24 mouse cellular contexts compared by ENCODE assay signal in the genomic region with DNA sequence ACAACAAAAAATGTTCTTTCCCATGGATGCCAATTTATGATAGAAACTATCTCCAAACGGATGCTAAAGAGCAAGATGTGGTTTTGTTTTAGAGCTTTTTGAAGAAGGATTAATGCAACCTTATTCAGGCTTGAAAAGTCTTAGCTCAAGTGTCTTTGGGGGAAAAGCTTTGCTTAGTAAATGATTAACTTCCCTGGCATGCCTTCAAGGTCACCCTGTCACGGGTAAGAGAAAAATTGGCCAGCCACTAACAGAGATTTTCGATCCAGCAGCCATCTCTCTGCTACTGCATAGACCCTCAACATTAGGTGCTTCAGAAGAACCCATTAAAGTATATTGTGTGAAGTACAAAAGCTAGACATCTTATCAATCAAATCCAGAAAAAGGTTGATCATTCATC. TPM values are rescaled to one million over a fixed set of nuclear protein-coding genes. Genes with fewer than 3 reads are reported as not detected.
A peak's percentile ranks its signal among the peaks of the same experiment; 100 is the strongest.
DNase-seq lines count a peak whose midpoint lies in the region; ATAC-seq and TF ChIP-seq lines count a peak whose summit lies in the region.
"Had no signal": no experiment of that assay in that cellular context is flagged by ENCODE, and none has a peak within 500 bp of the region (broad histone marks: within the 10 kb centered on the region; RNA-seq: fewer than 3 reads in every experiment).

No protein-coding gene starts in this region.

- no peaks in the 10 kb centered on the region for H3K9me3 ChIP-seq in kidney, embryonic 16.5 days (ENCODE audit: low read length)
- H3K9me3 ChIP-seq in kidney, postnatal 0 days (replicated peaks; ENCODE audit: low read length): no peaks in the 10 kb centered on the region
- no peaks in the 10 kb centered on the region for H3K9me3 ChIP-seq in hindbrain, embryonic 13.5 days
- H3K9me3 ChIP-seq: forebrain, embryonic 13.5 days; heart, embryonic 10.5 days; heart, embryonic 15.5 days; midbrain, embryonic 10.5 days; midbrain, embryonic 15.5 days; neural tube, embryonic 15.5 days had no signal

- no peaks in the 10 kb centered on the region for H3K27me3 ChIP-seq in kidney, adult 2 months (replicated peaks; ENCODE audit: control insufficient read depth, insufficient read depth, low read length)
- H3K27me3 ChIP-seq in kidney, embryonic 16.5 days (ENCODE audit: insufficient read depth, low read length): peaks cover 16% of the 10 kb centered on the region; the same call in 1 of the 2 replicates
- no peaks in the 10 kb centered on the region for H3K27me3 ChIP-seq in kidney, postnatal 0 days (ENCODE audit: insufficient read depth, low read length)
- H3K27me3 ChIP-seq in hindbrain, embryonic 13.5 days: peaks cover 30% of the 10 kb centered on the region; the same call in 1 of the 2 replicates
- H3K27me3 ChIP-seq: CH12.LX; heart, embryonic 15.5 days had no signal

- no peak for TF ChIP-seq CTCF in kidney, adult 2 months (conservative IDR thresholded peaks at IDR 0.05; ENCODE audit: insufficient read depth, insufficient read length, low read depth, low read length)
- TF ChIP-seq CTCF in kidney, postnatal 0 days (IDR thresholded peaks at IDR 0.05; ENCODE audit: low read depth): no peak

- DNase-seq in adrenal gland, adult (ENCODE audit: inconsistent age in 2 of 2, low spot score in 1 of 2): peak; percentile 13 to 64
- no peak for DNase-seq in adrenal gland, postnatal 4 days (ENCODE audit: low spot score in 2 of 2)
- peak; percentile 72 for DNase-seq in kidney, adult 2 months
- DNase-seq in adrenal gland, postnatal 25 days: peak; percentile 12
- DNase-seq in kidney, postnatal 0 days (ENCODE audit: low spot score): peak; percentile 5
- no peak for DNase-seq in cerebellum, adult 11-12 months
- DNase-seq: cerebellum, adult 9-10 months; cerebellum, postnatal 36 days; gastrocnemius, postnatal 14 days; spleen, adult 18-20 months; thymus, postnatal 25 days had no signal

- TF ChIP-seq POLR2A in kidney, adult 2 months (IDR thresholded peaks at IDR 0.05; ENCODE audit: low read depth, low read length): no peak

- H3K27ac ChIP-seq in kidney, adult 2 months (ENCODE audit: insufficient read depth, low read depth, low read length): peak overlapping the region; percentile 90
- H3K27ac ChIP-seq in kidney, embryonic 16.5 days (ENCODE audit: low read length): no peak overlapping the region
- no peak overlapping the region for H3K27ac ChIP-seq in kidney, postnatal 0 days
- H3K27ac ChIP-seq in hindbrain, embryonic 13.5 days: no peak overlapping the region
- H3K27ac ChIP-seq: forebrain, embryonic 13.5 days; heart, embryonic 10.5 days; heart, embryonic 15.5 days; hindbrain, embryonic 14.5 days; midbrain, embryonic 10.5 days; midbrain, embryonic 15.5 days; neural tube, embryonic 15.5 days had no signal

- H3K4me3 ChIP-seq in kidney, adult 2 months (ENCODE audit: insufficient read depth, low read depth, low read length): no peak overlapping the region
- no peak overlapping the region for H3K4me3 ChIP-seq in kidney, embryonic 16.5 days (ENCODE audit: low read length)
- H3K4me3 ChIP-seq in kidney, postnatal 0 days (replicated peaks; ENCODE audit: low read depth, low read length): no peak overlapping the region
- H3K4me3 ChIP-seq in hindbrain, embryonic 13.5 days: no peak overlapping the region
- H3K4me3 ChIP-seq: forebrain, embryonic 13.5 days; heart, embryonic 10.5 days; heart, embryonic 15.5 days; midbrain, embryonic 10.5 days; midbrain, embryonic 15.5 days; neural tube, embryonic 15.5 days had no signal

- ATAC-seq in kidney, embryonic 16.5 days (ENCODE audit: low FRiP score, low TSS enrichment): no peak
- no peak for ATAC-seq in kidney, postnatal 0 days (replicated peaks; ENCODE audit: low FRiP score, low read depth)
- no peak for ATAC-seq in hindbrain, embryonic 13.5 days (ENCODE audit: low FRiP score)
- ATAC-seq: activated CD4-positive, CD25-positive, alpha-beta regulatory T cell, adult 4 months; forebrain, embryonic 13.5 days; lung, postnatal 0 days; midbrain, embryonic 15.5 days had no signal

- H3K9ac ChIP-seq in kidney, embryonic 16.5 days (replicated peaks; ENCODE audit: low read length): no peak overlapping the region
- H3K9ac ChIP-seq in kidney, postnatal 0 days (ENCODE audit: low read depth, low read length): no peak overlapping the region
- no peak overlapping the region for H3K9ac ChIP-seq in hindbrain, embryonic 13.5 days
- H3K9ac ChIP-seq: forebrain, embryonic 13.5 days; heart, embryonic 15.5 days; hindbrain, embryonic 14.5 days; midbrain, embryonic 15.5 days; neural tube, embryonic 15.5 days had no signal

- H3K36me3 ChIP-seq in kidney, adult 2 months (ENCODE audit: control insufficient read depth, insufficient read depth, low read length): no peaks in the 10 kb centered on the region
- no peaks in the 10 kb centered on the region for H3K36me3 ChIP-seq in kidney, embryonic 16.5 days (ENCODE audit: insufficient read depth, low read length)
- H3K36me3 ChIP-seq in kidney, postnatal 0 days (ENCODE audit: insufficient read depth, low read length): no peaks in the 10 kb centered on the region
- no peaks in the 10 kb centered on the region for H3K36me3 ChIP-seq in hindbrain, embryonic 13.5 days
- H3K36me3 ChIP-seq: heart, embryonic 10.5 days; heart, embryonic 15.5 days; midbrain, embryonic 10.5 days; midbrain, embryonic 15.5 days; neural tube, embryonic 15.5 days had no signal

- whole genome bisulfite sequencing in kidney, adult 2 months: 27% methylated on average over 3 of the region's 3 CpGs
- 45% methylated on average over 3 of the region's 3 CpGs for WGBS in kidney, embryonic 16.5 days
- 44% methylated on average over 3 of the region's 3 CpGs for WGBS in kidney, postnatal 0 days
- 56% methylated on average over 3 of the region's 3 CpGs for WGBS in hindbrain, embryonic 13.5 days

- no peaks in the 10 kb centered on the region; the same call in 1 of the 2 replicates for H3K4me1 ChIP-seq in kidney, adult 2 months (ENCODE audit: control insufficient read depth, insufficient read depth, low read length)
- H3K4me1 ChIP-seq in kidney, embryonic 16.5 days (ENCODE audit: insufficient read depth, low read length): no peaks in the 10 kb centered on the region
- H3K4me1 ChIP-seq in kidney, postnatal 0 days (replicated peaks; ENCODE audit: insufficient read depth, low read length): no peaks in the 10 kb centered on the region
- H3K4me1 ChIP-seq in hindbrain, embryonic 13.5 days (replicated peaks): no peaks in the 10 kb centered on the region
- H3K4me1 ChIP-seq: forebrain, embryonic 13.5 days; heart, embryonic 10.5 days; heart, embryonic 15.5 days; midbrain, embryonic 10.5 days; midbrain, embryonic 15.5 days; neural tube, embryonic 15.5 days had no signal

- no peak overlapping the region for H3K4me2 ChIP-seq in kidney, embryonic 16.5 days (replicated peaks; ENCODE audit: low read depth, low read length)
- H3K4me2 ChIP-seq in kidney, postnatal 0 days (ENCODE audit: low read length): no peak overlapping the region
- no peak overlapping the region for H3K4me2 ChIP-seq in hindbrain, embryonic 13.5 days
- H3K4me2 ChIP-seq: forebrain, embryonic 13.5 days; heart, embryonic 15.5 days; hindbrain, embryonic 14.5 days; liver, embryonic 11.5 days; midbrain, embryonic 15.5 days; neural tube, embryonic 15.5 days had no signal

RNA-seq across cellular contexts. Expression of gene Prps2, which starts 12.4 kb away (rescaled TPM):
- 10 to 100 TPM; 30.6 to 37.5 TPM for total RNA-seq in adrenal gland, postnatal 4 days (2021)
- polyA plus RNA-seq in kidney, adult 2 months (2012; rRNA removed): 26.8 and 31.7 TPM in 2 replicates
- 33.4 and 33.5 TPM in 2 replicates for polyA plus RNA-seq in kidney, embryonic 16.5 days (2015; fragmentation: Nextera tagmentation; extraction: Ambion mirVana)
- total RNA-seq in adrenal gland, postnatal 25 days (2021): 25.4 and 29.5 TPM in 2 replicates
- polyA plus RNA-seq in kidney, postnatal 0 days (2015; fragmentation: Nextera tagmentation; extraction: Ambion mirVana): 22.5 and 26.1 TPM in 2 replicates
- polyA plus RNA-seq in hindbrain, embryonic 13.5 days (2015; fragmentation: Nextera tagmentation; extraction: Ambion mirVana): 10.9 and 15.6 TPM in 2 replicates

Comparison
In these comparisons a context has a peak if more than half of its experiments do, and no peak if none do; other contexts are left out.
1. DNase-seq: peak in adrenal gland, adult (2 of 2), kidney, adult 2 months (single experiment), adrenal gland, postnatal 25 days (single experiment) and kidney, postnatal 0 days (single experiment); none in adrenal gland, postnatal 4 days (0 of 2) and cerebellum, adult 11-12 months (single experiment).